ENCODE assay signal across 8 mouse cellular contexts in the genomic region with DNA sequence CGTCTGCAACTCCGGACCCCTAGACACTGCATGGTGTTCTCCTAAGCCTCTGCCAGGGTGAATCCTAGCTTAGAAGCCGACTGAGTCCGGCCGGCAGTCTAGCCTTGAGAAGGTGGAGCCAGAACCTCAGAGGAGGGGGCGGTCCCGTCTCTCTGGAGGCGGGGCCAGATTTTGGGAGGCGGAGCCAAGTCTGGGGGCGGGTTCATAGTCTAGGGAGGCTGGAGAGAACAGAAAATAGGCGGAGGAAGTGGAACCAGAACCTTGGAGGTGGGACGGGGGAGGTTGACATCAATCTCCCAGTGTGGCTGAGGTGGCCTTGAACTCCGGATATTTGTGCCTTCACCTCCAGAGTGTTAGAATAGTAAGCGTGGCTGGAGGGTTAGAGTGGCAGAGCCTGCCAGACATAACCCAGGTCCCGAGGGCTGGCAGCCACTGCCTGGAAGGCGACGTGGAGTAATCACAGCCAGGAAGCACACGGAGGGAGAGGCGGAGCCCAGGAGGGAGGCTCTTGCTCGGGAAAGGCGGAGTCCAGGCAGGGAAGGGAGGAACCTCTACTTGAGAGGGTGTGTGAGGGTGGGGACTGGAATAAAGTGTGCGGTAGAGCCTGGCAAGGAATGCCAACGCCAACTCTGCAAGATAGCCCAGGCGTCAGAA. TPM values are rescaled to one million over a fixed set of nuclear protein-coding genes. Genes with fewer than 3 reads are reported as not detected.
A peak's percentile ranks its signal among the peaks of the same experiment; 100 is the strongest.
DNase-seq lines count a peak whose midpoint lies in the region; ATAC-seq and TF ChIP-seq lines count a peak whose summit lies in the region.

No protein-coding gene starts in this region.

- H3K9ac ChIP-seq in embryonic facial prominence, embryonic 12.5 days = 0 out of 2 replicates have a peak overlapping the region, but pooled peaks have one; percentile 8
- no peak overlapping the region for H3K9ac ChIP-seq in heart, adult 2 months (ENCODE audit: low read depth, low read length)
- H3K9ac ChIP-seq in limb, embryonic 11.5 days (ENCODE audit: low read length) = peak overlapping the region; percentile 4; the same call in 1 of the 2 replicates
- H3K9ac ChIP-seq in midbrain, embryonic 12.5 days (replicated peaks) = no peak overlapping the region

- peaks cover 34% of the 10 kb centered on the region; the same call in 1 of the 2 replicates for H3K4me1 ChIP-seq in embryonic facial prominence, embryonic 12.5 days
- H3K4me1 ChIP-seq in heart, adult 2 months (ENCODE audit: control insufficient read depth, insufficient read depth, low read length) = peaks cover 24% of the 10 kb centered on the region
- peaks cover 6% of the 10 kb centered on the region; the same call in 1 of the 2 replicates for H3K4me1 ChIP-seq in limb, embryonic 11.5 days (ENCODE audit: control insufficient read depth, insufficient read depth, low read length)
- peaks cover 40% of the 10 kb centered on the region for H3K4me1 ChIP-seq in midbrain, embryonic 12.5 days

- peak; percentile 93 for DNase-seq in adrenal gland, postnatal 25 days
- DNase-seq in heart, adult 2 months = peak; percentile 90 to 93
- peak; percentile 99 for DNase-seq in kidney, adult 18-20 months
- DNase-seq in limb, embryonic 11.5 days (ENCODE audit: low spot score) = peak; percentile 95
- DNase-seq in right cerebral cortex, postnatal 4 days = peak; percentile 59
- DNase-seq in yolk sac, embryonic 10.5 days (ENCODE audit: low spot score) = peak; percentile 98

- H3K27ac ChIP-seq in embryonic facial prominence, embryonic 12.5 days = peak overlapping the region; percentile 63
- peak overlapping the region; percentile 77 for H3K27ac ChIP-seq in heart, adult 2 months
- peak overlapping the region; percentile 30; the same call in 1 of the 2 replicates for H3K27ac ChIP-seq in limb, embryonic 11.5 days (replicated peaks; ENCODE audit: low read depth, low read length)
- no peak overlapping the region for H3K27ac ChIP-seq in midbrain, embryonic 12.5 days (replicated peaks)

- ATAC-seq in embryonic facial prominence, embryonic 12.5 days (ENCODE audit: insufficient number of reproducible peaks, insufficient read depth, low FRiP score, low TSS enrichment) = peak; percentile 78
- ATAC-seq in limb, embryonic 11.5 days (ENCODE audit: insufficient number of reproducible peaks, low FRiP score, low TSS enrichment, low read depth) = peak; percentile 79
- ATAC-seq in midbrain, embryonic 12.5 days (ENCODE audit: low FRiP score, low read depth) = peak; percentile 53

- H3K79me2 ChIP-seq in heart, adult 2 months (replicated peaks; ENCODE audit: control insufficient read depth, insufficient read depth, low read length) = no peaks in the 10 kb centered on the region

- TF ChIP-seq POLR2A in heart, adult 2 months (IDR thresholded peaks at IDR 0.05; ENCODE audit: insufficient read depth, low read depth, low read length) = peak; percentile 61; the same call in 1 of the 2 replicates

- 0 out of 2 replicates have a peak, but pooled peaks have one; percentile 80 for TF ChIP-seq EP300 in heart, adult 2 months (IDR thresholded peaks at IDR 0.05; ENCODE audit: insufficient read depth, low read depth, low read length)

- peak overlapping the region; percentile 59 for H3K4me2 ChIP-seq in embryonic facial prominence, embryonic 12.5 days (replicated peaks)
- peak overlapping the region; percentile 55 for H3K4me2 ChIP-seq in limb, embryonic 11.5 days (ENCODE audit: low read depth, severe bottlenecking)
- peak overlapping the region; percentile 44 for H3K4me2 ChIP-seq in midbrain, embryonic 12.5 days (replicated peaks)

- peaks cover 15% of the 10 kb centered on the region for H3K27me3 ChIP-seq in embryonic facial prominence, embryonic 12.5 days
- H3K27me3 ChIP-seq in heart, adult 2 months (ENCODE audit: control insufficient read depth, insufficient read depth, low read length) = no peaks in the 10 kb centered on the region
- H3K27me3 ChIP-seq in limb, embryonic 11.5 days (ENCODE audit: control insufficient read depth, insufficient read depth, low read length) = peaks cover 10% of the 10 kb centered on the region; the same call in 1 of the 2 replicates
- peaks cover 55% of the 10 kb centered on the region for H3K27me3 ChIP-seq in midbrain, embryonic 12.5 days

- intact Hi-C loops in heart, adult 2 months (cut with DNase I) = no loop called here

- no peaks in the 10 kb centered on the region for H3K9me3 ChIP-seq in embryonic facial prominence, embryonic 12.5 days
- no peaks in the 10 kb centered on the region for H3K9me3 ChIP-seq in limb, embryonic 11.5 days (ENCODE audit: control insufficient read depth, low read length)
- H3K9me3 ChIP-seq in midbrain, embryonic 12.5 days = no peaks in the 10 kb centered on the region

- no peak for TF ChIP-seq CTCF in heart, adult 2 months (IDR thresholded peaks at IDR 0.05)

- H3K4me3 ChIP-seq in embryonic facial prominence, embryonic 12.5 days = peak overlapping the region; percentile 35
- H3K4me3 ChIP-seq in heart, adult 2 months = peak overlapping the region; percentile 48
- H3K4me3 ChIP-seq in limb, embryonic 11.5 days (ENCODE audit: low read depth, low read length) = peak overlapping the region; percentile 12
- H3K4me3 ChIP-seq in midbrain, embryonic 12.5 days = peak overlapping the region; percentile 24

- WGBS in embryonic facial prominence, embryonic 12.5 days = 2% methylated on average over 24 of the region's 24 CpGs
- 6% methylated on average over 24 of the region's 24 CpGs for WGBS in heart, adult 2 months
- WGBS in limb, embryonic 11.5 days = 2% methylated on average over 24 of the region's 24 CpGs
- WGBS in midbrain, embryonic 12.5 days = under 1% methylated on average over 24 of the region's 24 CpGs

- no peaks in the 10 kb centered on the region for H3K36me3 ChIP-seq in embryonic facial prominence, embryonic 12.5 days
- H3K36me3 ChIP-seq in heart, adult 2 months (ENCODE audit: control insufficient read depth, insufficient read depth, low read length) = no peaks in the 10 kb centered on the region; the same call in 1 of the 2 replicates
- H3K36me3 ChIP-seq in limb, embryonic 11.5 days (ENCODE audit: control insufficient read depth, insufficient read depth, low read length) = no peaks in the 10 kb centered on the region
- H3K36me3 ChIP-seq in midbrain, embryonic 12.5 days = 0 out of 2 replicates have a peak, but pooled peaks cover 4% of the 10 kb centered on the region

RNA-seq across cellular contexts. Expression of a gene that starts 5.0 kb away (rescaled TPM):
- 6.9 and 11.1 TPM in 2 replicates for total RNA-seq in adrenal gland, postnatal 25 days (2021)
- polyA plus RNA-seq in embryonic facial prominence, embryonic 12.5 days (2016; fragmentation: Nextera tagmentation; extraction: Ambion mirVana) = 26.6 and 27.8 TPM in 2 replicates
- total RNA-seq in heart, adult 2 months (2021) = 10 to 100 TPM; 14.5 to 16.6 TPM
- 32.2 and 39.4 TPM in 2 replicates for polyA plus RNA-seq in heart, adult 2 months (2012; rRNA removed)
- 18.8 and 22.0 TPM in 2 replicates for polyA plus RNA-seq in limb, embryonic 11.5 days (2014; fragmentation: Nextera tagmentation; extraction: Ambion mirVana)
- polyA plus RNA-seq in midbrain, embryonic 12.5 days (2016; fragmentation: Nextera tagmentation; extraction: Ambion mirVana) = 22.4 and 31.9 TPM in 2 replicates

RNA-seq across cellular contexts. Expression of a gene that starts 14.0 kb away (rescaled TPM):
- total RNA-seq in adrenal gland, postnatal 25 days (2021) = 1.1 and 3.0 TPM in 2 replicates
- polyA plus RNA-seq in embryonic facial prominence, embryonic 12.5 days (2016; fragmentation: Nextera tagmentation; extraction: Ambion mirVana) = 1.5 and 1.7 TPM in 2 replicates
- total RNA-seq in heart, adult 2 months (2021) = under 1 TPM; 0.13 to 0.32 TPM
- 0.20 and 0.82 TPM in 2 replicates for polyA plus RNA-seq in heart, adult 2 months (2012; rRNA removed)
- 1.2 and 2.1 TPM in 2 replicates for polyA plus RNA-seq in limb, embryonic 11.5 days (2014; fragmentation: Nextera tagmentation; extraction: Ambion mirVana)
- polyA plus RNA-seq in midbrain, embryonic 12.5 days (2016; fragmentation: Nextera tagmentation; extraction: Ambion mirVana) = 0.56 and 1.1 TPM in 2 replicates

RNA-seq across cellular contexts. Expression of a gene that starts 35.7 kb away (rescaled TPM):
- total RNA-seq in adrenal gland, postnatal 25 days (2021) = 0.43 and 1.7 TPM in 2 replicates
- polyA plus RNA-seq in embryonic facial prominence, embryonic 12.5 days (2016; fragmentation: Nextera tagmentation; extraction: Ambion mirVana) = 27.3 and 28.1 TPM in 2 replicates
- under 1 TPM; 0.20 to 0.34 TPM for total RNA-seq in heart, adult 2 months (2021)
- 0.85 and 1.4 TPM in 2 replicates for polyA plus RNA-seq in heart, adult 2 months (2012; rRNA removed)
- polyA plus RNA-seq in limb, embryonic 11.5 days (2014; fragmentation: Nextera tagmentation; extraction: Ambion mirVana) = 26.0 and 26.5 TPM in 2 replicates
- polyA plus RNA-seq in midbrain, embryonic 12.5 days (2016; fragmentation: Nextera tagmentation; extraction: Ambion mirVana) = 6.3 and 9.1 TPM in 2 replicates

Comparison
In these comparisons a context has a peak if more than half of its experiments do, and no peak if none do; other contexts are left out.
1. H3K9ac ChIP-seq: peak in embryonic facial prominence, embryonic 12.5 days (single experiment) and limb, embryonic 11.5 days (single experiment); none in heart, adult 2 months (single experiment) and midbrain, embryonic 12.5 days (single experiment).
2. Peak in every context shown above with its lines, with median percentiles within 50 percentile points of each other: DNase-seq, ATAC-seq, H3K4me2 ChIP-seq and H3K4me3 ChIP-seq.